Mouse (Mus musculus): Measurements from ENCODE around the gene Abi3bp. TPM values are rescaled to one million over a fixed set of nuclear protein-coding genes. Genes with fewer than 3 reads are reported as not detected.

Gene Abi3bp
- 10 to 100 TPM; 11.7 to 23.5 TPM for total RNA-seq (2021)

DNA sequence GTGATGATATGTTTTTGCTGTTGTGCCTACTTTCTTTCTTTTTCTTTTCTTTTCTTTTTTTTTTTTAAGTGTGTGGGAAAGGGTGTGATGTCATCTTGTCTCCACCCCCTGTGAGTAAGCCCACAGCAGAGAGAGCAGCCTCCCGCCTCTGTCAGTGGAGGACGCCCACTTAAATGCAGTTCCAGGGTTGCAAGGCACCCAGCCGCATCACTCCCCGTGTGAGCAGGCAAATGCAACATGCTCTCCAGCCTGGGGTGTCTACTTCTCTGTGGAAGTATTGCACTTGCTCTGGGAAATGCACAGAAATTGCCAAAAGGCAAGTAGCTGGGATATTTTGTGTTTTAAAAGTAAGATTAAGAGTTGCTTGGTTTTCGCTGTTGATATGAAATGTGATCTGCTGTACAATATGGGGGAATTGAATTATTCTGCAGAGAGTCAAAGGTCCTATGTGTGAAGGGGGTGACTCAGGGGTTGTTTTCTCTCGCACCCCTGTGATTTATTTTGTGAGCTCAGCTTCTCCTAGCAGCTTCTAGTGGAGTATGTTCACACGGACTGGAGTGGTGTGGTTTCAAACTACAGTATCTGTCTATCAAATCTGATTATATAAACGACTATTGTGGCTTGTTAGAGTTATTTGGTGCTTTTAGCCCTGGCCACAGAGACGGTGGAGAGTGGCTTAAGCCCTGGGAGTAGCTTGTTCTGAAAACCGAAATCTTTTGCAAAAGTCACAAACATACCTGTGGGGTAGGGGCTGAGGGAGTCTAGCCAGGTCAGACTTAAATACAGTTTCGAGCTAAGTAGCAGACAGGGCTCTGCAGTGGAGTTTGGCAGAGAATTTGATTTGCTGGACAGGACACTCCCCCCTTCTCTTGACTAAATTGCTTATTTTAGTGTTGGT lies at the start of gene Abi3bp:
Gene Abi3bp, plus strand, starts transcription at position 202 of the 898 bp plus-strand sequence.
- DNase-seq (ENCODE audit: low spot score in 2 of 2) = peak; percentile 50 to 54
- intact Hi-C loops (cut with DNase I) = loop anchor here (10.0 kb wide), 1 partner anchor 83 kb away; no protein-coding TSS in a partner anchor

DNA sequence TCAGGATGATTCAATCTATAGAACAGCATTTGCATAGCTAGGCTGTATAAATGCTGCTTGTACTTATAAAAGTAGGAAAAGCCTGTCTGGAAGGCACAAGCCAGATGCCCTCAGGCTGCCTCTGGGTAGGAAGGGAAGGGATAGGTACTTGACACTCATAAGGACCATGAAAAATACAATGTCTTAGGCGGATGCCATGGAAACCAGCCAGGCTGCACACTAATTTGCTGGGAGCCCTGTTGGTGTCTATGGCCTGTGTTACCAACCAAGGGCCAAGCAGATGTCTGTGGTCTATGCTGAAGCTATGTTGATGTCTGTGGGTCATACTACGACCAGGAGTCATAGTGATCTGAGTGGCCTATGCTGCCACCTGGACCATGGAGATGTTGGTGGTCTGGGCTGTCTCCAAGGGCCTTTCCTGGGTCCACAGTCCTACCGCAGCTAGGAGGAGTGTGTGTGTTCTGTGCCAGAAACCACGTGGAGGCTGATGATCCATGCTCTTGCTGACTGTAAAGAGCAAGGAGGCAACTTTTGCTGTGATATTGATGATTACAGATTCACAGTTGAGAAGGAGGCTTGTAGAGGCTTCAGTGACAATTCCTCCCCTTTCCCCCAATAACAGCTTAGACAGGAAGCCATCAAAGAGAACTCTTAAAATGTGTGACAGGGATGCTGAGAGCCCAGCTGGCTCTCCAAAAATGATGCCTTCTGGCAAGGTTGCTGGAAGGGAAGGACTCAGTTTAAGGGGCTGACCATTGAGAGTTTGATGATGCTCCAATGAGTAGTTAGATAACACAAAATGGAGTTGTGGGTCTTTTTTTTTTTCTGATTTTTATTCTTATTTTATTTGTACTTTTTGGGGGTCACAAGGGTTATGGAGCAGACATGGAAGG lies 42.1 kb upstream of the Abi3bp start:
- intact Hi-C loops (cut with DNase I) = no loop called here
- DNase-seq (ENCODE audit: low spot score in 2 of 2) = no peak

DNA sequence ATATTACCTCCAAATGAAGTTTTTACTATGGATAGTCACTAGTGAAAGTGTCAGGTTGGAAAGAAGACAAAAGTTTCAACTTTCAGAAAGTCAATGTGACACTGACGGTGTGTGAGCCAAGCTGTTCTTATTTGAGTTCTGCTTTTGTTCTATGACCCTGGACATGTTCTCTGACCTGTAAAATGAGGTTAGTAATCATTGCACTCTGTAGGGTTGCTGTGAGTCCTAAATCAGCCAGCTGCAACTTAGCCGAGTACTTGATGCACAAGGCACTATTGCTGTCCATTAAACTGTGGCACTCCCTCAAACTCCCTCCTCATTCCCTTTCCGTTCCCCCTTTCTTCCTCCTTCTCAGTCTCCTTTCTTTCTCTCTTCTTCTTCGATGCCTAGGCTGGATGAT lies 37.4 kb upstream of the Abi3bp start:
- intact Hi-C loops (cut with DNase I) = no loop called here
- DNase-seq (ENCODE audit: low spot score in 2 of 2) = no peak

DNA sequence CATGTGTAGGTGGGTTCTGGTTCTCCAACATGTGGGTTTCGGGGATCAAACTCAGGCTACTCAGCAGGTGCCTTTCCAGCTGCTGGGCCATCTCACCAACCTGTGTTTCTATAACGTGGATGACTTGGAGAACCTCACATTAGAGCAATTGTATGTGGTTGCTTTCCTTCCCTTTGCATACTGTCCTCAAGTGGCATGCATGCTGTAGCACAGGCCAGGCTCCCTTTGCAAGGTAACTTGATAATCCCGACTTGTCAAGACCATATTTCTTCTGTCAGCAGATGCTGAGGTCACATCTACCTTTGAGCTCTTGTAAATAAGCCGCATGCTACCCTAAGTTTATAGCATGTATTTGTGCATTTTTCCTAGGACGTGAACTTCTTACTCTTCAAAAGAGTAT lies 36.6 kb upstream of the Abi3bp start:
- DNase-seq (ENCODE audit: low spot score in 2 of 2) = no peak

DNA sequence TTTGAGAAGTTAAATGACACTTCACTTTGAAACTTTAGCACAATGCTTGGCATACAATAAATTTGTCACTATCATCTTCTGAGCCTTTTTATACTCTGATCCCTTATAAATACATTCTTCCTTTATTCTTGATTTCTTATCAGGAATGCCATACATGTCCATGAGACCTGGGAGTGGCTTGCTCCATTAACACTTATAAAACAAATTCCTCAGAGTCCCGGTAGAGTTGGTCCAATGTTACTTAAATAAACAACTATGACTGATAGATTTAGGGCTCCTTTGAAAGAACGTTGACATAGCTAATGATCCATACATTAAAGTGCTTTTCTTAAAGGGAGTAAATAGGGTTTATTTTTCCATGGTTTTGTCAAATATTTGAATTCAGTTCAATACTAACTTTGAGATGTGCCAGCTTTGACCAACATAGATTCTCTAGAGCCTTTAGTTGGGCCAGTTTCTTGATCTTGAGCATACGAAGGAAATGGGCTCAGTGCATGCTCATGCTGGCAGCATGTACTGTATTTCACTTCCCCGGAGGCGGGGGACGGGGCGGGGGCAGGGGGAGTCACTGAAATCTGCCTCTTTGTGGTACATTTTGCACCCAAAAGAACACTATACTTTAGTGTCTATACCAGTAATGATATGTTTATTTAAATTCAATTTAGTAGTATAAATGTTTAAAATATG lies 35.9 kb upstream of the Abi3bp start:
- intact Hi-C loops (cut with DNase I) = no loop called here
- no peak for DNase-seq (ENCODE audit: low spot score in 2 of 2)

More for the DNA sequence above, 36.6 kb upstream of the Abi3bp start:
- intact Hi-C loops (cut with DNase I) = no loop called here

DNA sequence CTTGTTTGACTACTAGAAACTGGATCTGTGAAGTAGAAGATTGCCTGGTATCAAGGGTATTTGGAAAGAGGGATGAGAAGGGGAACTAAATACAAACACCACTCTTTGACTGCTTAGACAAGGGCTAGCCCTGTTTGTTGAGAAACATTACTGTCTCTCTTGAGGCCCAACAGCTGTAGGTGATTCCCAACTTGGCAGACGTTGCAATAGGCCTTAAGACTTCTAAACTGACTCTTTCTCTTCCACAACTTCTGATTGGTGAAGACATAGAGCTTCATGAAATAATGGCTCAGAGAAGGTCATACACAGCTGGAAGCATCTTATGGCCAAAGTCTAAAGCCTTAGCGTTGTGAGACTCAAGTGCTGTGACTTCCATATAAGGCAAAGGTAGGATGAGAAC lies 26.2 kb upstream of the Abi3bp start:
- intact Hi-C loops (cut with DNase I) = no loop called here

DNA sequence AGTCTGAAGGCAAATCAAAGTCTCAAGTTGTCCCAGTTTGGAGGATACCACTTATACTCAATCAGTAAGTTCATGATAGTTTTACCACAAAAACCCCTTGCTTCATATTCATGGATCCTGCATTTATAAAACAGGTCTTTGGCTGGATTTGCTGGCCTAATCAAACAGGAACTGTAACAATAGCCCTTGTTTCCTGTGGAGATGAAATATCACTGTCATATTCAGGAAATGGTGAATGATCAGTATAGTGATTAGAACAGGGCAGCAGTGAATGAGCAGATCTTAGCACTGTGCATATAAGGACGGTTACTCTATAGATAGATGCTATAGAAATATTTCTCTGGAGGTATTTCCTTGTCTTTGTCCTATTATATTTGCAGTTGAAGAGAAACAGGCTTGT lies 25.8 kb upstream of the Abi3bp start:
- intact Hi-C loops (cut with DNase I) = no loop called here
- no peak for DNase-seq (ENCODE audit: low spot score in 2 of 2)

More for the DNA sequence above, 26.2 kb upstream of the Abi3bp start:
- DNase-seq (ENCODE audit: low spot score in 2 of 2) = no peak

DNA sequence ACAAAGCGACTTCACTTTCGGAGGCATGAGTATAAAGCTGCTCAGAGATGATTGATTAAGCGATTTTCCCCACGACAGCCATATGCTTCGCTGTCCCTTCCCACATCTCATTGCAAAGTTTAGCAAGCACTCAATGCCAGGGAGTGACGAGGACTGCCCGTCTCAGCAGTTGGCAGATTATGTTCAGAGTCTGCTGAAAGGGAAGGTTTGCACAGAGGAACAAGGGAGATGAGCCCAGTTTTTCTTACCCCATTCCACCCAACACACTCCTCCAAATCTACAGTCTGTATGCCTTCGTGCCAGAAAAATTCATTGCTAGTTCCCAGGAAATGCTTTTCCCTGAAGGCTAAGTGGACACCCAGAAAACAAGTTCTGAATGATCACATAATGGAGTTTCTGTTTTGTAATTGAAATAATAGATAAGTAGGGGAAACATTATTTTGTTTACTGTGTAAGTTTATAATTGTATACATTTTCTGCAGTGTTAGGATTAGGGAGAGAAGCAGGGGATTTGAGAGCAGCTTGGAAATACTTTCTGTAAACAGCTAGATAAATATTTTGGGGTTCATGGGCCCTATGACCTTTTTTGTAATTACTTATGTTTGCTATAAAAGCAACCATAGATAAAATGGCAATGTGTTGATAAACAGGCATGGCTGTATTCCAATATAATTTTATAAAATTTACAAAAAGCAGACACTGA lies 19.5 kb upstream of the Abi3bp start:
- DNase-seq (ENCODE audit: low spot score in 2 of 2) = peak in 1 of 2 experiments; percentile 15
- intact Hi-C loops (cut with DNase I) = no loop called here

DNA sequence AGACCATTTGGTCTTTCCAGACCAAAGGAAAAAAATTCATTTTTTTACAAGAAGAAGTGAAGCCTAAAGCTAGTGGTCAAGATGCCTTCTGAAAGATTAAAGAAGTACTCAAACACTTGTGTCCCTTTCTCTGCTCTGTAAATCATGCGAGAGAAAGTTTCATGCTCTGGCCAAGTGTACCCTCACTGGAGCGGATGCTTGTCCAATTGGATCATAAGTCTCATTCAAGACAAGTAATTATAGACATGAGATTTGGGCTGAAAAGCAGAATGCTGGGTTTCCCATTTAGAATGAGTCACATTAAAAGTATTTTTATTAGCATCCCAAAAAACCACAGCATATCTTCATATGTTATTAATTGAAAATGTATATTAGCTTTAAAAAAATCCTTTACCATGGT lies 4.5 kb upstream of the Abi3bp start:
- no peak for DNase-seq (ENCODE audit: low spot score in 2 of 2)
- intact Hi-C loops (cut with DNase I) = loop anchor here (10.0 kb wide), 1 partner anchor 78 kb away; no protein-coding TSS in a partner anchor

DNA sequence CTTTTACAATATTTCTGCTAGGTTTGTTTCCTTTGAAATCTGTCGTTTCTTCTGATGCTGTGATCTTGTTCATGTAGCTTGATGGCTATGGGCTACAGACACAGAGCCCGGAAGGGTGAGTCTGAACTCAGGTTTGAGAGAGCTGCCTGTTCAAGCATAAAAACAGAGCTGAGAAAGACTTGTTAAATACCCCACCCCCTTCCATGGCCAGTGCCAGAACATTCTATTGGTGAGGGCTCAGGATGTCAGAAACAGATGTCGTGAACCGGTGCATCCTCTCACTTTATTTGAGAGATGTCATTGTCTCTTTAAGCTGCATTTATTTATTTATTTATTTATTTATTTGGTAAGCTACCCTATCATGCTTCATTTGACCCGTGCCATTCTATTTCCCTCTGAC lies 2.0 kb upstream of the Abi3bp start:
- DNase-seq (ENCODE audit: low spot score in 2 of 2) = no peak
- intact Hi-C loops (cut with DNase I) = loop anchor here (10.0 kb wide), 1 partner anchor 81 kb away; no protein-coding TSS in a partner anchor

DNA sequence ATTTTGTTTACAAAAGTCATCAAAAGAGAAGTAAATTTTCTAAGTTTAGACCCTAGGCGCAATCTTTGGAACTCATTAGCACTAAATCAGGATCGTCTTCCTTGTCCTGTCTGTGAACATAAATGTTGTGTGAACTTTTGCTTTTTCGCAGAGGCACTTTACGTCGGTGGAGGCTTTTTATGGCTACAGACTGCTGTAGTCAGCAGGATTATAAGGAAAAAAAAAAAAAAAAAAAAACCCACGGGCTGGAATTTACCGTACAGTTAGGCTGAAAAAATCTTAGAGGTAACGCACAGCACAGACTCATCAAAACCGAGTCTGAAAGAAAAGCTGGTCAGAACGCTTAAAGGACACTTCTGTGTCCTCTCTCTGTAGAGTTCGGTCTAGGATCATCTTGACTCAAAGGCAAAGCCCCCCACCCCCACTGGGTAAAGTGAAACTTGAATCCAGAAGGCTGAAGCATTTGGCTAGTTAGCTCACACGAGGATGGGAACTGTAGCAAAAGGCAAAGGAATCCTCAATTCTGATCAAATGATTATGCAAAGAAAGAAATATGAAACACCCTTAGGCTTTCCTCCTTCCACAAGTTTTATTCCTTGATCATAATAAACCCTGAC lies 1.0 kb downstream of the Abi3bp start:
- DNase-seq (ENCODE audit: low spot score in 2 of 2) = peak; percentile 9 to 12
- intact Hi-C loops (cut with DNase I) = loop anchor here (10.0 kb wide), 1 partner anchor 84 kb away; no protein-coding TSS in a partner anchor

DNA sequence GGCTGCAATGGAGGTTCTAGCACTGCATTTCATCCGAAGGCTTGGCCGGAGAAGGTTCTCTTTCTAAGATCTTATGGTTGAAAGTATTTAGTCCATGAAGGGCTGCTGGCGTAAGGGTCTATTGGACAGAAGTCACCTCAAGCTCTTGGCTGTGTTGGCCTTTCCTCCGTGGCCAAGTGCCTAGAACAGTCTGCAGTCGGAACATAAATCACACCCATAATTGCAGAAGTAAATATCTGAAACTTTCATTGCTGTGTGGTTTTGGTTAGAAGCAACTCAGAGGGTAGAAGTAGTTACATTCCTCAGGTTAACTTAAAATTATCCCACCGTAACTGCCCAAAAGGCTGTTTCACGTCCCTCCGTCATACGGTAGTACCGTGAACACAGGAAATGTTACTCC lies 5.8 kb downstream of the Abi3bp start:
- no peak for DNase-seq (ENCODE audit: low spot score in 2 of 2)
- intact Hi-C loops (cut with DNase I) = no loop called here

DNA sequence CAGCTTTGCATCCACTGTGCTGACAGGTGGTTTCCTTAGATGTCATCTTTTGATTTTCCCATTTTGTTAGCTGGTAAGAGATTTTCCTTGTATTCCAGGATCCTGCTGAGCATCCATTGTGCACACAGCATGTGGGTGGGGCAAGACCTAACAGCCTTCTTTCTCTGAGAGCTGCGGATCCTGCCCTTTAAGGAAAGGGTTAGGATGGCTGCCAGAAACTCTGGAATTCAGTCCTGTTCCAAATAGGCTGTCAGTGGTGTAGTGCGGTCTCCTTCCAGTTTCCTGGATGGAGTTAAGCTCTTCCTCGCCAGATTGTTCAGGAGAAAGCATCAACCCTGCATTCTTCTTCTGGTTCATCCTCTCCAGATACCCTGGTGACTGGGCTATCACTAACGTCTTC lies 8.8 kb downstream of the Abi3bp start:
- no peak for DNase-seq (ENCODE audit: low spot score in 2 of 2)
- intact Hi-C loops (cut with DNase I) = no loop called here

DNA sequence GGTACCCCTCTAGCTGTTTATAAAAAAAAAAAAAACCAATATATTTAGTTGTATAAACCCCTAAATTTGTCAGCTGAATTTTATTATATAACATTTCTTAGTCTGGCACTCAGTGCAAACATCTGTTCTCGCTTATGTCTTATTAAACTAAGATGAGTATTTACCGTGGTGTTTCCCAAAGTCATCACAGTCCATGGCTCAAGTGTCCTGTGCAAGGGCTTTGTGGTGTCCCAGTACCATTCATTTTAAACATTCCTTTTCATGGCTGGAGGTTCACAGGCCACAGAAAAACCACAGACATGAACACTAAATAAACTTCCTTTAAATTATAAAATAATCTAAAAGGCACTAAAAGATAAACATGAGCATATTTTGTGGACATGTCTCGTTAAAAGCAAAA lies 13.2 kb downstream of the Abi3bp start:
- no peak for DNase-seq (ENCODE audit: low spot score in 2 of 2)
- intact Hi-C loops (cut with DNase I) = no loop called here

DNA sequence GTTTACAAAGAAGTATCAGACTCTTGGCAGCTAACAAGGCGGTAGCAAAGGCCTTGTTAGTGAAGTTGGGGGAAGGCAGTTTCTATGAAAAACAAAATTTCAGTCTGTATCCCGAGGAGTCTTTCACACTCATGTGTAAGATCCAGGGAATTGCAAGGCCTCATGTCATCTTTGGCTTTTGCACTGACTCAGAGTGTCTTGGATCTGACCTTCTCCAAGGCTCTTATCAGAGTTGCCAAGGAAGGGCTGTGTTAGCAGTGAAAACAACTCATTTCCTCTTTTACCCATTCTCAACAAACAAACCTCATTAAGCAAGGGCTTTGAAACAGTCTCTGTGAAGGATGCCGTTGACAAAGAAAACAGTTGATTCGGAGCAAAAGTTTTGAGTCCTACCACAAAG lies 17.6 kb downstream of the Abi3bp start:
- intact Hi-C loops (cut with DNase I) = no loop called here

DNA sequence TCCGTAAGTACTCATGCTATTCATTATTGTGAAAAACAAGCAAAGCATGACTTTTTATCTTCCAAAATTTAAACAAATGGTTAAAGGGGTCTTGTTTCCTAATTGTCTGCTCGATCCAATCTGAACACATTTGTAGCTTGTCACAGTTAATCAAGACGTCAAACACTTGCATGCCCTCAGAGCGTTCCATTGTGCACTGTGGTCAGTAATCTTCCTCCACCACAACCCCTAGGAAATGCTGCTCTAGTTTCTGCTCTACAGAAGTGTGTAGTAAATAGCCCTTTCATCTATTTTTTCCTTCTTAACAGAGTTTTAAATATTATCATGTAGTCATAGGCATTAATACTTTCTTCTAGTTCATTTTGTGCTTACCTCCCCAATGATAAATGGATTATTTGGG lies 19.1 kb downstream of the Abi3bp start:
- intact Hi-C loops (cut with DNase I) = no loop called here
- DNase-seq (ENCODE audit: low spot score in 2 of 2) = no peak

More for the DNA sequence above, 17.6 kb downstream of the Abi3bp start:
- DNase-seq (ENCODE audit: low spot score in 2 of 2) = no peak

DNA sequence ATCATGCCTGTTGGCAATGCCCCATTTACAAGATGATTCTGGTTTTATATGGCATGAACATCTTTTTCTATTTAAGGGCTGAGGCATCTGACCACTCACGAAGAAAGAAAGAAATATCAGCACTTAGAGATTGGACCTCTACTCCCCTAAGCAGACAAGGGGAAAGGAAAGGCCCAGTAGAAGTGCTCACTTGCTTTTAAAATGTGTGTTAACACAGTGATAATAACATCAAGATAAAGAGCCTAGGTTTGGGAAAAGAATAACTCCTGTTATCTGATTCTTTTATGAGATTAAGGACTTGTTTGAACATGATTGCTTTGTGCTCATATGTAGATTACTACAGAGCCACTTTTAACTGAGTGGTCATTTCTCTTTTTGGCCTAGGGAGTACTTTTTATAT lies 21.0 kb downstream of the Abi3bp start:
- intact Hi-C loops (cut with DNase I) = no loop called here
- no peak for DNase-seq (ENCODE audit: low spot score in 2 of 2)

DNA sequence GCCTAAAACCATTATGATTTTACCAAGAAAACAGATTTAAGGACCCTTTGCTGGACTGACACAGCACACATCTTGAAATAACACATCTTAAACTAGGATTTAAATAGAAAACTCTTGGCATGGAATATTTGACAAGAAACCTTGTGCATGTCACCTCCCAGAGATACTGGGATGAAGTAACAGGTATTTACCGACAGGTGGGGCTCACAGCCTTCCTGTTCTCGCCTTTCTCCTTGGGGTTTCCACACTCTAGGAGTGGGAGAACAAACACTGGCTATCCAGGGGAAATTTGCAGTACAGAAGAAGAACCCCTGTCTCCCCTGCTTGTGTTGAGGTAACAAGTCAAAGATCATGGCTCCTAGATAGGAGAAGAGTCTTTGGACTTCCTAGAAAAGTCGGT lies 22.8 kb downstream of the Abi3bp start:
- intact Hi-C loops (cut with DNase I) = no loop called here

DNA sequence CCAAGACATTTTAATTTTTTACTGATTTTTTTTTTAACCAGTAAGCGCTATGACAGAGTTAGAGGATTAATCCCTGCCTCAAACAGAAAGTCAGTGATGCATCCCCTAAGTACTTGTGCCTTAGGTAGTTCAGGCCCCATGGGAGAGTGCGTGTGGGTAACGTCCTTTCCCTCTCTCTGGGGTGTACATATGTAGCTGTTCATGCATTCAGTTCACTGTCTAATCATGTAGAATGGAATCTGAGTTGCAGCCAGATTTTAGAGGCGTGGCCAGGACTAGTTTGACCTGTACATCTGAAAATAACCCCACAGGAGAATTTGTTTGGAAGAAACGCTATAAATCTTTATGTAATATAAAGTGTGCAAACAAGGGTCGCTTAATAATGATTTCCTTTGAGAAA lies 23.4 kb downstream of the Abi3bp start:
- intact Hi-C loops (cut with DNase I) = no loop called here
- no peak for DNase-seq (ENCODE audit: low spot score in 2 of 2)

More for the DNA sequence above, 22.8 kb downstream of the Abi3bp start:
- no peak for DNase-seq (ENCODE audit: low spot score in 2 of 2)
